Mouse (Mus musculus): ENCODE data around the gene Eml1. TPM values are rescaled to one million over a fixed set of nuclear protein-coding genes. Genes with fewer than 3 reads are reported as not detected.

The Eml1 gene
- polyA plus RNA-seq, 1 experiment, result not detected

DNA sequence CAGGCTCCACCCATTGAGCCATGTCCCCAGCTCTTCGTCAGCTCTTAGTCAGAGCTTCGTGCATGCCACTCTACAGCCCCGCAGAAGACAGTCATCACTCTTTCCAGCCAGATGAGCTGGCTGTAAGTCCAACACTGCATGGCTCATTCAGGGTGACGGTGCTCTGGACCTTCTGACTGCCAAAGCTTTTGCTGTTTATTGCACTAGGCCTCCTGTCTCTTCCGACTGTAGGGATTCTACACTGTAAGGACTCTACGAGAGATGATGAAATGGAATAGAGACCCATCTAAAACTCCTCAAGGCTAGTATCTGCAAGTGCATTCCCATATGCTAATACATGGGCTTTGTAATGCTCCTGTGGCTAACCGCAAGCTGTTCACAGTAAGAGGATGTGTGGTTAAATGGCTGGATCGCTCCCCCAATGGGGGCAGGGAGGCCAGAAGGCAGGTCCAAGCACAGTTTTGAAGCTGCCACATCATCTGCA lies 82.8 kb downstream of the Eml1 start:
- H3K4me3 ChIP-seq (ENCODE audit: insufficient read depth, low read depth, low read length), result no peak overlapping the region
- no peak overlapping the region for H3K27ac ChIP-seq (ENCODE audit: insufficient read depth, low read depth, low read length)
- no peak for TF ChIP-seq CTCF (IDR thresholded peaks at IDR 0.05; ENCODE audit: insufficient read depth, low read depth, low read length)
- no peak for TF ChIP-seq POLR2A (IDR thresholded peaks at IDR 0.05; ENCODE audit: insufficient read depth, low read depth, low read length)
- H3K4me1 ChIP-seq (ENCODE audit: control insufficient read depth, insufficient read depth, low read length), result peaks cover 9% of the 10 kb centered on the region; the same call in 1 of the 2 replicates
- 86% methylated on average over 8 of the region's 8 CpGs for WGBS

DNA sequence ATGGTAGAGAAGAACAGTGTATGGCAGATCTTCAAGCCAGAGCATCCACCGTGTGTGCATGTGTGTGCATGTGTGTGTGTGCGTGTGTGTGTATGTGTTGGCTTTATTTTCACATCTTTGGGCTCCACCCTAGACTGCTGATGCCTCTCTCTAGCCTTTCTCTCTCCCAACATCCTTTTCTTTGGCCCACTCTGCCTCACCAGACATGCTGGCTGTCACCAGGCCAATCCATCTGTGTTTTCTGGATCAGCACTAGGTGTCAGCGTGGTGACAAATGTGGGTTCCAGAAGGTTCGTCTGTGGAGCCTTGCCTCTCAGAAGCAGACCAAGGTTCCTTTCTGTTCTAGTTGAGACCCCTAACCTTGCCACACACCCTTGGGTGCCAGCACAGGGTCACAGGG lies 84.2 kb downstream of the Eml1 start:
- 82% methylated on average over 4 of the region's 4 CpGs for WGBS
- Histone ChIP-seq H3K27ac (ENCODE audit: insufficient read depth, low read depth, low read length) (no peak overlapping the region), H3K4me3 (ENCODE audit: insufficient read depth, low read depth, low read length) (no peak overlapping the region), H3K4me1 (ENCODE audit: control insufficient read depth, insufficient read depth, low read length) (0 out of 2 replicates have a peak, but pooled peaks cover 4% of the 10 kb centered on the region)
- TF ChIP-seq POLR2A (IDR thresholded peaks at IDR 0.05; ENCODE audit: insufficient read depth, low read depth, low read length), result no peak
- no peak for TF ChIP-seq CTCF (IDR thresholded peaks at IDR 0.05; ENCODE audit: insufficient read depth, low read depth, low read length)

DNA sequence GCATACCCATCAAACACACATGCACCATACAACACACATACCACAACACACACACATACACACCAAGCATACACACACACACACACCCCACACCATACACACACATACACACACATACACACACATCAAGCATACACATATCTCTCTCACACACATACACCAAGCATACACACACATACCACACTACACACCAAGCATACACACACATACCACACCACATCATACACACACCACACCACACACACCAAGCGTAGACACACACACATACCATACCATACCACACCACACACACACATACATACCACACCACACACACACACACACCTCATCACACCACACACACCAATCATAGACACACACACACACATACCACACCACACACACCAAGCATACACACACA lies 102.1 kb downstream of the Eml1 start:
- no peak overlapping the region for H3K27ac ChIP-seq (ENCODE audit: insufficient read depth, low read depth, low read length)
- WGBS, result 96% methylated on average over 1 of the region's 1 CpGs
- no peak overlapping the region for H3K4me3 ChIP-seq (ENCODE audit: insufficient read depth, low read depth, low read length)
- no peak for TF ChIP-seq CTCF (IDR thresholded peaks at IDR 0.05; ENCODE audit: insufficient read depth, low read depth, low read length)
- TF ChIP-seq POLR2A (IDR thresholded peaks at IDR 0.05; ENCODE audit: insufficient read depth, low read depth, low read length), result no peak
- no peaks in the 10 kb centered on the region for H3K4me1 ChIP-seq (ENCODE audit: control insufficient read depth, insufficient read depth, low read length)

DNA sequence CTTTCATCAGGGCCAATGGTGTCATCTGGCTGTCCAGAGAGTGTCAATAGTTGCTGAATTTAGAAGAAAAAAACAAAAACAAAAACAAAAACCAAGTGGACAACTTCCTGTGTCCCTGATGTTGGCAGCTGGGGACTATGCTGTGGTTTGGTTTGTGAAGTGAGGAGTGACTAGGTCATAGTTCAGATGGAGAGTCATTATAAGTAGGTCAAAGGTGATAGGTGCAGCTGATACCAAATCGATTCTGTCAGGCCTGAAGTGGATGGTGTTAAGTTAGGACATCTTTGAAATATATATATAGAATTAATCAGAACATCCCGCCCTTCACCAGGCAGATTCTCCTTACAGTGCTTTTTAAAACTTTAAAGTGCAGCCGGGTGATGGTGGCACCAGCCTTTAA lies 103.7 kb downstream of the Eml1 start:
- H3K4me1 ChIP-seq (ENCODE audit: control insufficient read depth, insufficient read depth, low read length), result no peaks in the 10 kb centered on the region
- H3K4me3 ChIP-seq (ENCODE audit: insufficient read depth, low read depth, low read length), result no peak overlapping the region
- TF ChIP-seq CTCF (IDR thresholded peaks at IDR 0.05; ENCODE audit: insufficient read depth, low read depth, low read length), result no peak
- no peak for TF ChIP-seq POLR2A (IDR thresholded peaks at IDR 0.05; ENCODE audit: insufficient read depth, low read depth, low read length)
- WGBS, result 91% methylated on average over 3 of the region's 3 CpGs
- H3K27ac ChIP-seq (ENCODE audit: insufficient read depth, low read depth, low read length), result no peak overlapping the region

DNA sequence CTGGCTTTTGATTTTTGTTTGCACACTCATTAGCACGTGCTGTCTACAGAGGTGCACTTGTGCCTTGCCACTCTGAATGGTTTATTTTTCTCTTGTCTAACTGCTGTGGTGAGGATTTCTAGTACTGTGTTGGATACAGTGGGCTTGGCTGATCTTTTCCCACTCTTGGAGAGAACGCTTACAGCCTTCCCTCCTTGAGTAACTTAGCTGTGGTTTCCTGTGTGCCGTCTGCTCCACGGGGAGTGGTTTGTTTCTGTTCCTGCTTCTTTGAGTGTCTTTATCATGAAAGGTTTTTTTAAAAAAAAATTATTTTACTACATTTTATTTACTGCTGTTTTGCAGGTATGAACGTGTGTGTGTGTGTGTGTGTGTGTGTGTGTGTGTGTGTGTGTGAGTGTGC lies 108.0 kb downstream of the Eml1 start:
- no peak overlapping the region for H3K4me3 ChIP-seq (ENCODE audit: insufficient read depth, low read depth, low read length)
- H3K4me1 ChIP-seq (ENCODE audit: control insufficient read depth, insufficient read depth, low read length), result no peaks in the 10 kb centered on the region
- H3K27ac ChIP-seq (ENCODE audit: insufficient read depth, low read depth, low read length), result no peak overlapping the region
- 71% methylated on average over 5 of the region's 5 CpGs for WGBS
- no peak for TF ChIP-seq POLR2A (IDR thresholded peaks at IDR 0.05; ENCODE audit: insufficient read depth, low read depth, low read length)
- no peak for TF ChIP-seq CTCF (IDR thresholded peaks at IDR 0.05; ENCODE audit: insufficient read depth, low read depth, low read length)

DNA sequence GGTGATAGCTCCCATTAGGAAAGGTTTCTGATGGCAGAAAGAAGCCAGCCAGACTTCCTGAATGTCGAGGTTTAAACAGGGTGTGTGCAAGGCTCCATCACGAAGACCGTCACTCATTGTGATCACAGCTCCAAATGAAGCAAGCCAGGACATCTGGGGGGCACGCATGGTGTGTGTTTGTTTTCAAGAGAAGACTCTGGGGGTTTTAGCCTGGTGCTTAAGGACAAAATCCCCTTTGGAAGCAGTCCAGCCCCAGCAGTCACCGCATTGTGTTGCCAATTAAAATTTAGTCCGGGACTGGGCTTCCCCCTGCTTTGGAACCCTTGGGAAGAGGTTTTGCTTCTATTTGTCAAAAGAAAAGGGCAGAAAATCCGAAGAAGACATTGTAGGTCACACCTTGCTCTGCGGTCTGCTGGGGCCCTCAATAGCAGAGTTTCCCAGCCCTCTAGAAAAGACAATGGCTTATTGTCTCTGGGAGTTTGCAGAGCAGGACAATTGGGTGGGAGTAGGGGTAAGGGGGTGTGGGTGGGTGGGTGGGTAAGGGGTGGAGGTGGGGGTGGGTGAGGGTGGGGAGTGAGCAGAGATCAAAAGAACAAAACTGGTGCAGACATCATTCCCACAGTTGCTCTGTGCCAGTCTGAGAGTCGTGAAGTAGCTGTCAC lies 110.1 kb downstream of the Eml1 start:
- 53% methylated on average over 9 of the region's 9 CpGs for WGBS
- no peak for TF ChIP-seq CTCF (IDR thresholded peaks at IDR 0.05; ENCODE audit: insufficient read depth, low read depth, low read length)
- no peak for TF ChIP-seq POLR2A (IDR thresholded peaks at IDR 0.05; ENCODE audit: insufficient read depth, low read depth, low read length)
- no peak overlapping the region for H3K4me3 ChIP-seq (ENCODE audit: insufficient read depth, low read depth, low read length)
- H3K4me1 ChIP-seq (ENCODE audit: control insufficient read depth, insufficient read depth, low read length), result no peaks in the 10 kb centered on the region
- no peak overlapping the region for H3K27ac ChIP-seq (ENCODE audit: insufficient read depth, low read depth, low read length)

DNA sequence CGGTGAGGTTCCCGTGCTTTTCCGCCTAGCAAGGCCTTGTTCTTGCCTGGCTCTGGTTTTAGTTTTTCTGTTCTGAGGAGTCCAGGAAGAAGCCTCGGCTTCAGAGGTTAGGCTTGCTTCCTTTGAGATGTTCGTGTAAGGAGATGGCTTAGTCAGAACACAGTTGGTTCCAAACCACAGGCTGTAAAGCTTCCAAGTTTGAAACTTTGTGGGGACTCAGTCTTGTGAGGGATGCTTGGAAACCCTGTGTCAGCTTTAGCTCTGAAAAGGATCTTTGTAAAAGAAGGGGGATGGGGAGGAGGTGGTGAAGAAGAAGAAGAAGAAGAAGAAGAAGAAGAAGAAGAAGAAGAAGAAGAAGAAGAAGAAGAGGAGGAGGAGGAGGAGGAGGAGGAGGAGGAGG lies 118.3 kb downstream of the Eml1 start:
- no peaks in the 10 kb centered on the region for H3K4me1 ChIP-seq (ENCODE audit: control insufficient read depth, insufficient read depth, low read length)
- no peak overlapping the region for H3K4me3 ChIP-seq (ENCODE audit: insufficient read depth, low read depth, low read length)
- TF ChIP-seq CTCF (IDR thresholded peaks at IDR 0.05; ENCODE audit: insufficient read depth, low read depth, low read length) (no peak), POLR2A (IDR thresholded peaks at IDR 0.05; ENCODE audit: insufficient read depth, low read depth, low read length) (no peak)
- H3K27ac ChIP-seq (ENCODE audit: insufficient read depth, low read depth, low read length), result no peak overlapping the region
- 74% methylated on average over 5 of the region's 5 CpGs for WGBS

DNA sequence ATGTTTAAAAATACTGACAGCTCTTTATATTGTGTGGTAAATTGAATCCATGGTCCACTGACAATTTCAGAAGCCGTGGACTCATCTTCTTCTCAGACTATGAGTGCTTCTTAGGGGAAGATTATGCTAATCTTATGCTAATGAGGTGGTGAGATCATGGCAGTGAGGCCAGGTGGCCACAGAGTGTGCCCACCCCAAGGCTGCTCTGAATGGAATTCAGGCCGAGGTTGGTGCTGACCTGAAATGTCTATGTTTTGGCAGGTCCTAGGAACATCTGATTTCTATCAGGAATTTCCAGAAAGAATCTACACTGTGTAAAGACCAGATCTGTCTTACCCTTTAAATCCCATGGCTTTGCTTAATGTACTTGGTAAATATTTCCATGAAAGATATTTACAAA lies 119.0 kb downstream of the Eml1 start:
- WGBS, result 67% methylated on average over 2 of the region's 2 CpGs
- TF ChIP-seq CTCF (IDR thresholded peaks at IDR 0.05; ENCODE audit: insufficient read depth, low read depth, low read length), result no peak
- no peak for TF ChIP-seq POLR2A (IDR thresholded peaks at IDR 0.05; ENCODE audit: insufficient read depth, low read depth, low read length)
- no peak overlapping the region for H3K27ac ChIP-seq (ENCODE audit: insufficient read depth, low read depth, low read length)
- no peak overlapping the region for H3K4me3 ChIP-seq (ENCODE audit: insufficient read depth, low read depth, low read length)
- H3K4me1 ChIP-seq (ENCODE audit: control insufficient read depth, insufficient read depth, low read length), result no peaks in the 10 kb centered on the region

DNA sequence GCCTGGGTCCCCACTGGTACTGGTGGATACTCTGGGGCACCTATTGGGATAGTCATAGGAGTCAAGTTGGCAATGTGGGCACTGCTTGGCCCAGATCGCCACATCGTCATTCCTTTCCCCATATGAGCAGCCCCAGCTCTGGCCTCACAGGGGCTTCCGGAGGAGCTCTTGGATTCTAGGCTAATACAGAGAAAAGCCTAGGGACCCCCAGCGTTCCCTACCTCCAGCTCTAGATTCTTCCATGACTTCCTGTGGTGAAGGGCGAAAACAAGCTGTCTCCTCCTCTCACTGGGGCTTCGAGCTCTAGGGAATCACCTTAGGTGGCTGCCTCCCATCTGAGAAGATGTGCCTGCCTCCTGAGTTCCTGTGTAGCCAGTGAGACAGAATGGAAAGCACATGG lies 119.6 kb downstream of the Eml1 start:
- Histone ChIP-seq H3K4me1 (ENCODE audit: control insufficient read depth, insufficient read depth, low read length) (no peaks in the 10 kb centered on the region), H3K27ac (ENCODE audit: insufficient read depth, low read depth, low read length) (no peak overlapping the region), H3K4me3 (ENCODE audit: insufficient read depth, low read depth, low read length) (no peak overlapping the region)
- 87% methylated on average over 6 of the region's 6 CpGs for whole genome bisulfite sequencing
- no peak for TF ChIP-seq CTCF (IDR thresholded peaks at IDR 0.05; ENCODE audit: insufficient read depth, low read depth, low read length)
- no peak for TF ChIP-seq POLR2A (IDR thresholded peaks at IDR 0.05; ENCODE audit: insufficient read depth, low read depth, low read length)

Data from olfactory bulb, adult 2 months (tissue).